Mouse (Mus musculus): ENCODE data around the gene Gprc5d.
A peak's percentile ranks its signal among the peaks of the same experiment; 100 is the strongest.

Gprc5d gene

DNA sequence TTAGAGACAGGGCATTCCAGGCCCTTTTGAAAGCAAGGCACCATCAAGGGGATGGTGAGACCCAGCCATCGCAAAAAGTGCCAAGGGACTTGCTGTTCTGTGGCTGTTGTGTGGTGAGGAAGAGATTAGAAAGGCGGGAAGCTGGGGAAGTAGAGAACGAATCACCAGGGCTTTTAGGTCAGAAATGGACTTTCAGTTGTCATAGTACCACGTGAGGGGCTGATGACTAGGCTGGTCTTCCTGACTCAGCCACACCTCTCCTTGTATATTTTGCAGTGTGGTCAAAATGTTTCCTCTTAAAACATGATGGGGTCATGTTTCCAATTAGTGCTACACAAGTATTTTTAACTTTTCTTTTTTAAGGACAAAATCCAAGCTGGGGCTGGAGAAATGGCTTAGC, 17.7 kb upstream of the Gprc5d start:
- DNase-seq = no peak

DNA sequence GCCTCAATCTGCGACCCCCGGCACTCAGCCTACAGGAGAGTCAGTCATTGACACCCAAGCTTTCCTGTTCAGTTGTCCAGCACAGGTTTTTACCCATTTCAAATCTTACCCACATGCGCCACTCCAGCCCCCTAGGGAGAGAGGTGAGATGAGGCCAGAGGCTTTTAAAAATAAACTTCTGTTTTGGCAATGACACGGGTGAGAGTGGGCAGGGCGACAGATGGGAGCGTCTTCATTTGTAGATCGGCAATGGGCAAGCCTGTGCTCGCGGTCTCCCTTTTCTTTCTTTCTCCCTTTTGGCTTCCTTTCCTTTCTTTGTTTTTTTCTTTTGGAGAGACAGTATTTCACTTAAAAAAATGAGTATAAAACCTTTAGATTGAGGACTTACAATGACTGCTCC, 15.4 kb upstream of the Gprc5d start:
- DNase-seq = no peak

DNA sequence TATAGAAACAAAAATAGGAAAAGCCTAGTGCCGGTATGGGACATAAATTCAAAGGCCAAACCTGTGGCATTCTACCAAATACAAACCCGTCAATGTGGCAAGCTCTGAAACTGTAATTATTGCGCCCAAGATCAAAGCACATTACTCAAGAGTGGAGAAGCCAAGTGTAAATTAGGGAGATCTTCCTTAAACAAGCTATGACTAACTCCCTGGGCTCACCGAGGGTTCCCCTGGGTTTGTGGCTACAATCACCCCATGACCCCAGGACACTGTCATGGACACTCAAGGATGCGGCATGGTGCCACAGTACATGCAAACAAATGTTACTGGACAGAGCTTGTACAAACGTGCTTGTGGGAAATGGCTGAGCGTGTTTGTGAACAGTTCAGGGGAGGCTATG, 15.0 kb upstream of the Gprc5d start:
- DNase-seq = no peak

DNA sequence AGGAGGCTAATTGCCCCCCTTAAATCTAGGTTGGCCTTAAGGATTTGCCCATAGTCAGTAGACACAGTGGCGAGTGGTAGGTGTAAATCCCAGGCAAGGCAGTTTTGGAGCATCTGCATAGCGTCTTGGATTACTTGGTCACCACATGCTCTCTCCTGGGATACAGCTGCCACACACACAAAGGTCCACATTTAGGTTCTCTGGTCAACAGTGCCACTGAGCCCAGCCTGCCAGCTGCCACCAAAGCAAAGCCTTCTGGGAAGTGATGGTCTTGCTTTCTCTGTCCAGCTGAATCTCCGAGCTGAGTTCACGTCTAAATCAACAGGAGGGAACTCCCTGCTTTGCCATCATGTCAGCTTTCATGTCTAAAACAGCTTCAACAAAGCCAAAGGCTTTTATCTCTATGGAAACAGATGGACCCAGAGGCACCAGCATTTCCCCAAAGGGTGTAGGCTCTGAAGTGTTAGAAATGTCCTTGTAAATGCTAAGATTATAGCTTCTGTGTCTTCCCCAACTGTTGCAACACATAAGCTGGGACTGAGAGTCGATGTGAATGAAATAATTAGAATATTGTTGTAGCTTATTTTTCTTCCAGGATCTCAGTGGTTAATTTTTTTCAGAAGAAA, 6.8 kb upstream of the Gprc5d start:
- DNase-seq = no peak

DNA sequence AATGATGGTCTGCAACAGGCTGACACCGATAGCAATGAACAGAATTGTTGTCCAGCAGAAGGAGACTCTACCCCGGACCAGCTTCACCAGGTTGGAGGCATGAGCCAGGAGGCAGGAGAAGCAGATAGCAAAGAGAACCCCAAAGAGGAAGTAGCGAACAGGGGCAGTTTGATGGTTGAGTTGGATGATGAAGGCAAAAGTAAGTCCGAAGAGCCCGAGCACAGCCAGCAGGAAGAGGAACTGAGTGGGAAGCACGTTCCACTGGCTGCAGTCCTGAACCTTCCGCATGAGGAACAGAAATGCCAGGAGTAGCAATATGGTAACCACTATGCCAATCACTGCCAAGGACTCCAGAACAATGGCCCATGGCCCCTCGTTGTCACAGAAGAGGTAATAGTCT, 1.6 kb downstream of the Gprc5d start:
- DNase-seq = no peak

DNA sequence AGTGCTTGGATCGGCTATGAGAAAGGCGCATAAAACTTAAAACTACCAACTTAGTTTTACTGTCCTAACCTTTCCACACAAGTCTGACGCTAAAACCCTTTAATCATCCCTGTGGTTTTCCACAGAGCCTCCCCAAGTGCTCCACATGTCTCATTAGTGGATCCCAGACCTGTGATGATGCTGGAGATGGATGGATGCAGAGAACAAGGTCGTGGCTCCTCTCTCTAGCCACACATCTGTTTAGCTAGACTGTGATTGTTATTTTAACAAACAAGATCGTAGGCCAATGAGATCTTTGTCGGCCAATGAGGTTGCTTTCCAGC, 5.0 kb downstream of the Gprc5d start:
- no peak for DNase-seq

DNA sequence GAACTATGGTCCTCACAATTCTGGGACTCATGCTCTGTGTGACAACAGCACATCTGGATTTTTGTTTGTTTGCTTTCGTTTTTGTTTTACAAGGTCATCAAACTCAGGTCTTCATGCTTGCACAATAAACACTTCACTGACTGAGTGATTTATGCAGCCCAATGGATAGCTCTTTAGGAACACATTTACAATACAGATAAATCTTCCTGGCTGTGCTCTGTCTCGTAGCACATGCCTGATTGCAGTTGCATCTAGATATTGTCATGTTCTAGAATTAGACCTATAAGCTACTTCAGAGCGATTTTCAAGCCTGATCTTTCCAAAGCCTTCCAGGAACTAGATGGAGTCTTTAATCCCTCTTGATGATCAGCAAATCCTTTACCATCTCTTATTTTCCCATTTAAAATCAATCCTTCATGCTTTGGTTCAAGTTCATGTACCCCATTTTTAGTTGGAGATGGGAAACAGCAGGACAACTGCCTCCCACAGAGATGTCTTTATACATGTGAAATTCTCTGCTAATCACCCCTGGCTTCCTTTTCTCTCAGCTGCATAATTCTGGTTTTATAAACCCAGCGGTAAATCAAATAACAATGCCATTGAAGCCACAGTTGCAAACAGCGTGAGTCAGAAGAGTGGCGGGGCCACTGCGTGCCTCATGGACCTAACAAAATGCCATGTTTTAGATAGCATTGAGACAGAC, 5.5 kb downstream of the Gprc5d start:
- DNase-seq = no peak

DNA sequence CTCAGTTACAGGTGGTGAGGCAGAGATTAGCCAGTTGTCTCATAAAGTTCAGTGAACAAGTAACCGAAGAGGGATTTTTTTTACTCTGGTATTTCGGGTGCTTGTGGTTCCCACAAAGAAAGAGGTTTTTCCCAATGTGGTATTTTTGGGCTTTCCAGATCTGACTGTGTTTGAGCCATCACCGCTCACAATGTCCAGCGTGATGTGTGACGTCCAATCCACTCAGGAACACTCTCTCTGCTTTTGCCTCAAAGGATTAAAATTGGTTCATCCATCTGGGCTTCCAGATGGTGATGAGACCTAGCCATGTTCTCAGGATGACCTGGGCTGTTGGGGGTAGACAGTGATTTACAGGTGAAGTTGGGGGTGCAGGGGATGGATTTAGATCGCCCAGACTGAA, 11.1 kb downstream of the Gprc5d start:
- DNase-seq = no peak

DNA sequence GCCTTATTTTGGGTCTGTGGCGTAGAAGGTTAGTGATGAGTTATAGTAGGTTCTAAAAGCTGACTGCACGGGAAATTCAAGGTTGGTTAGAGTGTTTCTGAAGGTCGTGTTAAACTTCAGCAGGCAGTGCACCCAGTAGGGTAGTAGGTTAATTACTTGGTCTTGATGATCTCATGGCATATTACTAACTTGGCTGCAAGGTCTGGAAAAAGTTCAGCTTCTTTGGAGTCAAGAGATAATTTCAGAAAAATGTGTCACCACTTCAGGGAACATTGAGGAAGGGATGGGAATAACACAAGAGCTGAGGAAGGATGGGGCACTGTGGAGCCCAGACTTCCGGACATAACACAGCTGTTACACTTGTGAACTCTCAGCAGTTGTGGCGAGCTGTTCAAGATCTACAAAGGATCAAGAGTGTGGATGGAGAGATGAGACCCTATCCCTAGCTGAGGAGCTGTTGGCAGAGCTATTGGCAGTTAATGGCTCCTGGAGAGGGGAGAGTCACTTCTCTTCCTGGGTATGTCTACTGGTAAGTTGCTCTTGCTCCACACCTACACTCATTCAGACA, 15.3 kb downstream of the Gprc5d start:
- no peak for DNase-seq

DNA sequence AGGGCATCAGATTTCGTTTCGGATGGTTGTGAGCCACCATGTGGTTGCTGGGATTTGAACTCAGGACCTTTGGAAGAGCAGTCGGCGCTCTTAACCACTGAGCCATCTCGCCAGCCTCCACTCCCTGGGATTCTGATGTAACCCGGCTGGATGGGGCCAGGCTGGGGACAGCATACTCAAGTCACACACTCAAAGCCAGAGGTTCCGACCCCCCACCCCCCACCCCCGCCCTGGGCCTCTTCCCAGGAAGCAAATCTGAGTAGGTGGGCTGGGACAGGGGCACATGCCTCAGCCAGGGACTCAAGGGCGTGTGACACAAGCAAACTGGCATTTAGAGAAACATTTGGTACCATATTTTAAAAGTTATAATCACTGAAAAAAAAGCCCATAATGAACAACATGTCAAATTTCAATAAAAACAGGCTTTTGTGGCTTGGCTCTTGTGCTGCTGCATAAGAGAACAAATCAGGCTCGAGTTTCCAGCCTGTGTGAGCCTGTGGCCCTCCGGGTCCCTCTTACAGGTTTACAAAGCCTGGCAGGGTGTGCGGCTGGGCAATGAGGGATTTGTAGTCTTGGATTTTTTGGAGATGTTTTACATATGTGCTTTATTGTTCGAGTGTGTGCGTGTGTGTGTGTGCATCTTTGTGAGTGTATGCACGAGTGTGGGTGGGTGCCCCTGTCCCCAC, 17.2 kb downstream of the Gprc5d start:
- no peak for DNase-seq

DNA sequence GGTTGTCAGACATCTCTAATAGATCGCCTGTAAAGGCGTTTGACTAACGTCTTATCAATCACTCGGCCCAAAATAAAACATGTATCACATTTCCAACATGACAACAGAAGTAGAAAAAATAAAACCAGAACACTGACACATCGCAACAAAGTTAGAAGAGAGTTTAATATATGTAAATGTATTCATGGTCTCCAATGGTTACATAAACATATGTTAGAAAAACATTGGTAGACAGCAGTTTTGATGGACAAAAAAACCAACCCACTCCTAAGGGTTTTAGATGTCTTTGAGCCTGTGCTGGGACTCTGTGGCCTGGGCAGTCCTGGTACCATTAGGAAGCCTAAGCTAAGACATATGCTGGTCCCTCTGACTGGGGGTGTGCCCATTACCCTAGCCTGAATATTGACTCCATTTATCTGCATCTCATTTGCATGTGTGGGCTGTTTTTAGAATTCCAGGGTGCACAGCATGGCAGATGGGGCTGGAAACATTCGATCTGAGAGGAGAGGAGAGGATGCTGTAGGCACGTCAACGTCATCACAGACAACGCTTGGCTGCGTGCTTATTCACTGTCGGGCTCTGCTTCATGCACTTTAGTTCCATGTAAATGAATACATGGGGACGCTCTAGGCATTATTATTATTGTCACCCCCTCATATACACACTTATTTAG, 25.1 kb downstream of the Gprc5d start:
- DNase-seq = no peak

DNA sequence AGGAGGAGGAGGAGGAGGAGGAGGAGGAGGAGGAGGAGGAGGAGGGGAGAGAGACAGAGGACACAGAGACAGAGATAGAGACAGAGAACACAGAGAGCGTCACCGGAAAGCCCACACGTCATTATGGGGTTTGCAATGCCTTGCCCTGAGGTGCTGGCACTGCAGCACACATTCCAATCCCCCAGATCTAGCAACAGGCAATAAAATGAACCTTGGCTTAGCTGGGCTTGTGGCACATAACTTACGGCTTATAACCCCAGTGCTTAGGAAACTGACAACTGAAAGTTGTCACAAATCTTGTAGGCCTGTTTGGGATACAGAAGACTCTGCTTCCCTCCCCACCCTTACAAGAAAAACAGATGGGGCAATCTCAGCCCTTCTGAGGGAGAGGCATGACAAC, 27.4 kb downstream of the Gprc5d start:
- DNase-seq = no peak

DNA sequence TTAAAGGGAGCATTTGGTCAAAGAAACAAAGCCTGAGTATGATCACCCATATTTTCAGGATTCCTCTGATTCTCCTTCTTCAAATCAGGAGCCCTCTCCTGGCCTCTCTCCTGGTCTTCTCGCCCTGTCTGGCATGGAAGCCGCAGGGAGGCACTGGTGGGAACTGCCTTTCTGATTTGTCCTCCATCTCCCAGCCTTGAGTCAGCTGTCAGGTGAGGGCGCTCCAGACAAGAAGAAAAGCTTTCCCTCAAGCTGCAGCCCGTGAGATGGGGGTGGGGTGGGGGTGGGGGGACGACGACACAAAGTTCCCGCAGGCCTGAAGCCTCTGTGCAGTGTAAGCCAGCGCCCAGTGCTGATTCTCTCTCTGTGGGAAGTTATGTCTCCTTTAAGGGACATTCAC, 28.3 kb downstream of the Gprc5d start:
- DNase-seq = no peak

DNA sequence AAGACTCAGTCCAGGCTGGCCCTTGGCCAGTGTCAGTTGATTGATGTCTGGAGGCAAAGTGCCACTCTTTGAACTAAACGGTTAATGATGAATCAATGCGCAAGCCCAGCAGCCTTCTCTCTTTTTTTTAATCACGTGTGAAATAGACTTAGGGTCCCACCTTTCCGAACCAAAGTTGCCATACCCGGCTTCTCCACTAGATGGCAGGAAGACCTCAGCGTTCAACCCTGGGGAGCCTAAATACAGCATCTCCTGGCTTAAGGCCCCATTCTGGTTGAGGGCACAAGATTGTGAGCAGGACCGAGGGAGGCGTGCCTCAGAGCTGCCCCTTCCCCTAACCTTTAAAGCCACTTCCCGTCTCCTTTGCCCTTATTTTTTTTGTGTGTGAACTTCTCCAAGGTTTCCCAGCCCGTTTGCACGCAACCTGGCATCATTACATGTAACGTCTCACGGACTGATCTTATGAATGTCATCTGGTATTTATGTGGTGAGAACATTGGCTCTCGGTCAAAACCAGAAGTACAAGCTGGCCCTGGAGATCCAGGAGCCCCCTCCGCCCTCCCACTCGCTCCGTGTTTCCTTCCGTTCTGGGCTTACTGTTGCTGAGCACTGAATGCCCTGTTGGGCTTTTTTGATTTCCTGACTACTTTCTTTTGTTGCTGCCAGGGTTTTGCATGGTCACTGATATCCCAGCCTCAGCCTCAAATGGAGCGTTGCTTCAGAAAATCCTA, 30.2 kb downstream of the Gprc5d start:
- peak; percentile 78 for DNase-seq

DNA sequence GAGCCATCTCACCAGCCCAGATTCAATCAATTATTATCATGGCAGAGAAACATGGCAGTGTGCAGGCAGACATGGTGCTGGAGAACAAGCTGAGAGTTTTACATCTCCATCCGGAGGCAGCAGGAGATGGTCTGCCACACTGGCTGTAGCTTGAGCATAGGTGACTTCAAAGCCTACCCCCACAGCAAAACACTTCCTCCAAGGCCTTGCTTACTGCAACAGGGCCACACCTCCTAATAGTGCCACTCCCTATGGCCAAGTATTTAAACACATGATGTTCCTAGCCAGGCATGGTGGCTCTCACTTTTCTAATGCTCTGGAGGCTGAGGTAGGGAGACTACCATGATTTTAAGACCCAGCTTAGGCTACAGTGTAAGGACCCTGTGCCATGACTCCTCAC, 32.4 kb downstream of the Gprc5d start:
- DNase-seq = no peak

DNA sequence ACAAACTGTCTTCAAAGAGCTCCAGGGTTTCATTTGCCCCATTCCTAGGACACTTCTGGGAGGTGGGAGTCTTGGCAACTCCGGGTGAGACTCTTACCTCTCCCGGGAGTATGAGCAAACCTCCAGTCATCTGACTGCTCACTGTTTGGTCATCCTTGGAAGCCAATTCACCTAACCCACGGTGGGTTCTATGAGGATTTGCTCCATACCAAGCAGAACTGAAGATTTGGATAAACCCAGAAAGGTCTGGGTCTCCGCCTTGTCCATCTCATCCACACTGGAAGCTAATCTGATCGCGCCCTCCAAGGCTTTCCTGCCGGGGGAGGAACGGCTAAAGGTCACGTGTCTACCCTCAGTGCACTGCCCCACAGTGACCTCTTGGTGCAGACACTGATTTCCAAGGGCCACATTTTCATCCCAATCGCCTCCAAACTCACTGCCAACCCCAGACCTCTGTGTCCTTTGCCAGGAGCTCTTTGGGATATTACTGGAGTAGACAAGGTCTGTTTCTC, 34.0 kb downstream of the Gprc5d start:
- DNase-seq = no peak

DNA sequence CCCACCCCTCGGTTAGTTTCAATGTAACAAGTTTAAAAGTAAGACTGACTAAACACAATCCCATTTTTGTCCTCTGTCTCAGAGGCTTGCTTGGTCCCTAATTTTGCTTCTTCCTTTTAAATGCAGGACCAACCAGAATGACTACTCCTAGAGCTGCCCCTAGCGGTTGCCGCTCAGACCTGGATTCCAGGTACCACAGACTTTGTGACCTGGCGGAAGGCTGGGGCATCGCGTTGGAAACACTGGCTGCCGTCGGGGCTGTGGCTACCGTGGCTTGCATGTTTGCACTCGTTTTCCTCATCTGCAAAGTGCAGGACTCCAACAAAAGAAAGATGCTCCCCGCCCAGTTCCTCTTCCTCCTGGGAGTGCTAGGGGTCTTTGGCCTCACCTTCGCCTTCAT, 39.7 kb downstream of the Gprc5d start:
- no peak for DNase-seq

DNA sequence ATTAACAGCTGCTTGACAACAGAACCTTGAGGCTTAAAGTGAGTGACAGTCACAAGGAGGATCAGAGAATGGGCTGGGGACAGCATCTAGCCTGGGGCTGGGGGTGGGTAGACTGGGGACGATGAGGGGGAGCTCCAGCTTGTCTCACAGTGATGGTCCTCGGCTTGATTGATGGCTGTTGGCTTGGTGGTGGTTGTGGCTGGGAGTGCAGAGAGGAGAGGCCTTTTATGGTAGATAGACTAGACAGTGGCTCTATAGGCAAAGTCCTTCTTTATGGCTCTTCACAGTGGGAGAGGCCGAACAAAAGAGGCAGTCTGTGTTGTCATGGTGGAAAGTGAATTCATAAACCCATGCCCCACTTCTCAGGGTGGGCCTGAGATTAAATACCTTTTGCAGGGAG, 41.9 kb downstream of the Gprc5d start:
- no peak for DNase-seq

DNA sequence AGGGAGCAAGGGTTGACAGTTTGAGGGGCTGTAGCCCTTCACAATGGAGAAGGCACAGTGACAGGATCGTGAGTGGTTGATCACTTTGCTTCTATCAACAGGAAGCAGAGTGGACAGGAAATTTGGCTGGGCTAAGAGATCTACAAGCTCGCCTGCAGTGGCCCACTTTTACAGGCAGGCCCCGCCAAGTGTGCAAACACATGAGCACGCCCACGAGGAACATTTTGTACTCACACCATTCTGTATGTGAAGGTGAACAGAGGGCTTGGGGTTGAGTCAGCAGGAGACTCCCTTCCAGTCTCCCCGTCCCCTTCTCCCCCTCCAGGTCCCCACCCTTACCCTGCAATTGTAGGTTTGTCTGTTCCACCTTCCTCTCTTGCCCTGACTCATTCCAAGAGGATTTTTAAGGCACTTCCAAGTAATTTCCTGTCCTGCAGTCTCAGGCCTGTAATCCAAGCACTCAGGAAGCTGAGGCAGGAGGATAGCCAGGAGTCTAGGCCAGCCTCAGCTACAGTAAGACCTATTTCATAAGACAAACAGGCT, 43.6 kb downstream of the Gprc5d start:
- DNase-seq = no peak

DNA sequence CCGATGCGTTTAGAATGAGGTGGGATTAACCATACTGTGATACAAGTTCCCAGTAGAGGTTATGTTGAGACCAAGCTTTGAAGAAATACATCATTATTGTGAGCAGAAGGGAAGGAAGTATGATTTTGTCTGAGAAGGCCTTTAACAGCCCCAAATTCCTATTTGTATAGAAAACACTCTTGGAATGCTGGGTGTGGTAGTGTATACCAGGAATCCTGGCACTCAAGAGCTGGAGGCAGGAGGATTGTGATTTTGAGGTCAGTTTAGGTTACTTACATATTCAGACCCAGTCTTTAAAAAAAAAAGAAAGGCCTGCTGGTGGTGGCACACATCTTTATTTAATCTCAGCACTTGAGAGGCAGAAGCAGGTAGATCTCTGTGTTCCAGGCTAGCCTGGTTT, 47.7 kb downstream of the Gprc5d start:
- no peak for DNase-seq

DNA sequence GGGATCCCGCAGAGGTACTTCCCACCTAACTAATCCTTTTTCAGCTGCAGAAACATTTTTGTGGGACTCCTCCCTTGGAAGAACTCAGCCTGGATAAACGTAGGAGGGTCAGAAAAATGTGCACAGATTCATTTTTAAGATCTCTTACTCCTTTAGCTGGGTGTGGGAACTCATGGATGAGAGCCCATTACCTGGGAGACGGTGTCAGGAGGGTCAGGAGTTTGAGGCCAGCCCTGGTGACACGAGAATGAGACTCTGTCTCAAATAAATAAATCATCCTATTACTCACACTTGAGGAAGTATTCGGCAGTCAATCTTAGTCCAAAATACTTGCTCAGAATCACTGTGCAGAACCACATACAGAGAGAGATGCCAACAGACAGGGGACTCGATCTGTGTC, 48.2 kb downstream of the Gprc5d start:
- DNase-seq = no peak

DNA sequence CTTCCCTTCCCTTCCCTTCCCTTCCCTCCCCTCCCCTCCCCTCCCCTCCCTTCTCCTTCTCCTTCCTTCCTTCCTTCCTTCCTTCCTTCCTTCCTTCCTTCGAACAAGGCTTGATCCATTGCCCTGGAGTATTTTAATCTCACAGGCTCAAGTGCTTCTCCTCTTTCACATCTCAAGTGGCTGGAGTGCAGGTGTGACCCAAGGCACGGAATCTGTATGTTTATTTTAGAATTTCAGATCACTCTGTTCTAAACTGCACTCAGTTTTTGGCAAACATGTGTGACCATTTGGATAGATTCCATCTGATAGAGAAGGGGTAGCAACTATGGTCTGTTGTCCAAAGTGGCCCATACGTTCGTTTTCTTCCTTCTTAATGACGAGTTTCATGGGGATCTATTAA, 49.9 kb downstream of the Gprc5d start:
- DNase-seq = no peak
